Mouse (Mus musculus): ENCODE data around the gene Vmn2r120.
"Not testable (repeated sequence)": the region's sequence is repeated elsewhere in the genome, so short reads cannot be mapped to it uniquely, and the experiment has no call there.

The Vmn2r120 gene

GRCm38 (mm10) chr17:57545405-57545804 lies at the start of gene Vmn2r120:
Gene Vmn2r120 (minus strand): TSS chr17:57545505.
- no peak for DNase-seq (ENCODE audit: low spot score)

- not testable (repeated sequence) for DNase-seq (ENCODE audit: low spot score)
Observed at GRCm38 (mm10) chr17:57587273-57587672, 42.0 kb upstream of the Vmn2r120 start.

- DNase-seq (ENCODE audit: low spot score), result no peak
Observed at GRCm38 (mm10) chr17:57574075-57574705, 28.9 kb upstream of the Vmn2r120 start.

Data from spleen, adult 12 weeks (tissue).